Mouse (Mus musculus): ENCODE results near the gene Frmd8. TPM values are rescaled to one million over a fixed set of nuclear protein-coding genes. Genes with fewer than 3 reads are reported as not detected.

Frmd8 gene
- polyA plus RNA-seq, 1 experiment from 2014 or later: 20.6 TPM

- H3K27me3 ChIP-seq (replicated peaks; ENCODE audit: control insufficient read depth, insufficient read depth, low read length): no peaks in the 10 kb centered on the region
- no peak for DNase-seq (ENCODE audit: low spot score)
- H3K4me1 ChIP-seq (ENCODE audit: control insufficient read depth, insufficient read depth, low read length): peaks cover 10% of the 10 kb centered on the region; the same call in 1 of the 2 replicates
- H3K27ac ChIP-seq (replicated peaks; ENCODE audit: low read depth, low read length): no peak overlapping the region
- H3K4me2 ChIP-seq (ENCODE audit: low read depth, low read length): no peak overlapping the region
- no peak overlapping the region for H3K9ac ChIP-seq (ENCODE audit: low read depth, low read length)
- no peaks in the 10 kb centered on the region for H3K9me3 ChIP-seq (ENCODE audit: control insufficient read depth, low read length)
- no peaks in the 10 kb centered on the region for H3K36me3 ChIP-seq (ENCODE audit: control insufficient read depth, insufficient read depth, low read length)
- no peak overlapping the region for H3K4me3 ChIP-seq (ENCODE audit: low read depth, low read length)
- WGBS: 61% methylated on average over 7 of the region's 7 CpGs
- ATAC-seq (ENCODE audit: low read depth): no peak
Observed at GRCm38 (mm10) chr19:5878362-5878722, 3.3 kb upstream of the Frmd8 start.

GRCm38 (mm10) chr19:5877618-5878361, 2.7 kb upstream of the Frmd8 start, which contains the start of gene Slc25a45:
Gene Slc25a45, plus strand, starts transcription at chr19:5877808.
- H3K4me2 ChIP-seq (ENCODE audit: low read depth, low read length): peak within 1 kb of the TSS; percentile 8; the same call in 1 of the 2 replicates
- H3K9ac ChIP-seq (ENCODE audit: low read depth, low read length): no peak within 1 kb of the TSS
- H3K9me3 ChIP-seq (ENCODE audit: control insufficient read depth, low read length): no peaks in the 10 kb centered on the region
- peak within 1 kb of the TSS; percentile 52 for H3K27ac ChIP-seq (replicated peaks; ENCODE audit: low read depth, low read length)
- WGBS: 43% methylated on average over 15 of the region's 15 CpGs
- DNase-seq (ENCODE audit: low spot score): peak; percentile 80
- H3K4me1 ChIP-seq (ENCODE audit: control insufficient read depth, insufficient read depth, low read length): peaks cover 10% of the 10 kb centered on the region; the same call in 1 of the 2 replicates
- H3K36me3 ChIP-seq (ENCODE audit: control insufficient read depth, insufficient read depth, low read length): no peaks in the 10 kb centered on the region
- H3K4me3 ChIP-seq (ENCODE audit: low read depth, low read length): no peak within 1 kb of the TSS
- H3K27me3 ChIP-seq (replicated peaks; ENCODE audit: control insufficient read depth, insufficient read depth, low read length): no peaks in the 10 kb centered on the region
- peak; percentile 59 for ATAC-seq (ENCODE audit: low read depth)

- Histone ChIP-seq H3K27me3 (replicated peaks; ENCODE audit: control insufficient read depth, insufficient read depth, low read length) (no peaks in the 10 kb centered on the region), H3K4me1 (ENCODE audit: control insufficient read depth, insufficient read depth, low read length) (peaks cover 20% of the 10 kb centered on the region; the same call in 1 of the 2 replicates), H3K4me3 (ENCODE audit: low read depth, low read length) (peak overlapping the region; percentile 74), H3K4me2 (ENCODE audit: low read depth, low read length) (peak overlapping the region; percentile 92), H3K9me3 (ENCODE audit: control insufficient read depth, low read length) (no peaks in the 10 kb centered on the region), H3K9ac (ENCODE audit: low read depth, low read length) (peak overlapping the region; percentile 77), H3K27ac (replicated peaks; ENCODE audit: low read depth, low read length) (no peak overlapping the region), H3K36me3 (ENCODE audit: control insufficient read depth, insufficient read depth, low read length) (0 out of 2 replicates have a peak, but pooled peaks cover 4% of the 10 kb centered on the region)
- 9% methylated on average over 13 of the region's 13 CpGs for WGBS
- no peak for ATAC-seq (ENCODE audit: low read depth)
- no peak for DNase-seq (ENCODE audit: low spot score)
Observed at GRCm38 (mm10) chr19:5874391-5874968, 594 bp downstream of the Frmd8 start.

- H3K4me1 ChIP-seq (ENCODE audit: control insufficient read depth, insufficient read depth, low read length): peaks cover 20% of the 10 kb centered on the region; the same call in 1 of the 2 replicates
- no peaks in the 10 kb centered on the region for H3K9me3 ChIP-seq (ENCODE audit: control insufficient read depth, low read length)
- 86% methylated on average over 19 of the region's 19 CpGs for WGBS
- no peak overlapping the region for H3K9ac ChIP-seq (ENCODE audit: low read depth, low read length)
- H3K36me3 ChIP-seq (ENCODE audit: control insufficient read depth, insufficient read depth, low read length): peaks cover 16% of the 10 kb centered on the region; the same call in 1 of the 2 replicates
- ATAC-seq (ENCODE audit: low read depth) (no peak), DNase-seq (ENCODE audit: low spot score) (no peak)
- no peak overlapping the region for H3K4me3 ChIP-seq (ENCODE audit: low read depth, low read length)
- H3K4me2 ChIP-seq (ENCODE audit: low read depth, low read length): no peak overlapping the region
- H3K27ac ChIP-seq (replicated peaks; ENCODE audit: low read depth, low read length): no peak overlapping the region
- H3K27me3 ChIP-seq (replicated peaks; ENCODE audit: control insufficient read depth, insufficient read depth, low read length): no peaks in the 10 kb centered on the region
Observed at GRCm38 (mm10) chr19:5872931-5873556, 2.0 kb downstream of the Frmd8 start.

GRCm38 (mm10) chr19:5872528-5872927, 2.5 kb downstream of the Frmd8 start:
- no peak for DNase-seq (ENCODE audit: low spot score)
- no peak overlapping the region for H3K9ac ChIP-seq (ENCODE audit: low read depth, low read length)

GRCm38 (mm10) chr19:5871683-5872082, 3.4 kb downstream of the Frmd8 start:
- H3K4me2 ChIP-seq (ENCODE audit: low read depth, low read length): peak overlapping the region; percentile 38; the same call in 1 of the 2 replicates
- ATAC-seq (ENCODE audit: low read depth) (no peak), DNase-seq (ENCODE audit: low spot score) (no peak)
- H3K9me3 ChIP-seq (ENCODE audit: control insufficient read depth, low read length): no peaks in the 10 kb centered on the region
- peaks cover 30% of the 10 kb centered on the region; the same call in 1 of the 2 replicates for H3K36me3 ChIP-seq (ENCODE audit: control insufficient read depth, insufficient read depth, low read length)
- H3K4me1 ChIP-seq (ENCODE audit: control insufficient read depth, insufficient read depth, low read length): peaks cover 20% of the 10 kb centered on the region; the same call in 1 of the 2 replicates
- H3K27ac ChIP-seq (replicated peaks; ENCODE audit: low read depth, low read length): peak overlapping the region; percentile 75
- peak overlapping the region; percentile 54; the same call in 1 of the 2 replicates for H3K9ac ChIP-seq (ENCODE audit: low read depth, low read length)
- no peaks in the 10 kb centered on the region for H3K27me3 ChIP-seq (replicated peaks; ENCODE audit: control insufficient read depth, insufficient read depth, low read length)
- 50% methylated on average over 4 of the region's 6 CpGs for WGBS
- no peak overlapping the region for H3K4me3 ChIP-seq (ENCODE audit: low read depth, low read length)

More at GRCm38 (mm10) chr19:5872528-5872927, 2.5 kb downstream of the Frmd8 start:
- Histone ChIP-seq H3K36me3 (ENCODE audit: control insufficient read depth, insufficient read depth, low read length) (peaks cover 21% of the 10 kb centered on the region; the same call in 1 of the 2 replicates), H3K27me3 (replicated peaks; ENCODE audit: control insufficient read depth, insufficient read depth, low read length) (no peaks in the 10 kb centered on the region), H3K4me2 (ENCODE audit: low read depth, low read length) (no peak overlapping the region), H3K4me3 (ENCODE audit: low read depth, low read length) (no peak overlapping the region), H3K4me1 (ENCODE audit: control insufficient read depth, insufficient read depth, low read length) (peaks cover 20% of the 10 kb centered on the region; the same call in 1 of the 2 replicates), H3K9me3 (ENCODE audit: control insufficient read depth, low read length) (no peaks in the 10 kb centered on the region), H3K27ac (replicated peaks; ENCODE audit: low read depth, low read length) (no peak overlapping the region)
- no peak for ATAC-seq (ENCODE audit: low read depth)
- 93% methylated on average over 4 of the region's 4 CpGs for WGBS

- H3K9me3 ChIP-seq (ENCODE audit: control insufficient read depth, low read length): no peaks in the 10 kb centered on the region
- H3K4me2 ChIP-seq (ENCODE audit: low read depth, low read length): peak overlapping the region; percentile 38
- peaks cover 33% of the 10 kb centered on the region; the same call in 1 of the 2 replicates for H3K36me3 ChIP-seq (ENCODE audit: control insufficient read depth, insufficient read depth, low read length)
- 6% methylated on average over 3 of the region's 7 CpGs for WGBS
- no peak overlapping the region for H3K4me3 ChIP-seq (ENCODE audit: low read depth, low read length)
- peak overlapping the region; percentile 75 for H3K27ac ChIP-seq (replicated peaks; ENCODE audit: low read depth, low read length)
- H3K9ac ChIP-seq (ENCODE audit: low read depth, low read length): peak overlapping the region; percentile 54
- ATAC-seq (ENCODE audit: low read depth): peak; percentile 50
- DNase-seq (ENCODE audit: low spot score): peak; percentile 74
- H3K27me3 ChIP-seq (replicated peaks; ENCODE audit: control insufficient read depth, insufficient read depth, low read length): no peaks in the 10 kb centered on the region
- H3K4me1 ChIP-seq (ENCODE audit: control insufficient read depth, insufficient read depth, low read length): peaks cover 20% of the 10 kb centered on the region; the same call in 1 of the 2 replicates
Observed at GRCm38 (mm10) chr19:5871273-5871672, 3.8 kb downstream of the Frmd8 start.

- ATAC-seq (ENCODE audit: low read depth) (no peak), DNase-seq (ENCODE audit: low spot score) (no peak)
- WGBS: 87% methylated on average over 6 of the region's 6 CpGs
- peaks cover 10% of the 10 kb centered on the region; the same call in 1 of the 2 replicates for H3K4me1 ChIP-seq (ENCODE audit: control insufficient read depth, insufficient read depth, low read length)
- no peak overlapping the region for H3K4me2 ChIP-seq (ENCODE audit: low read depth, low read length)
- no peaks in the 10 kb centered on the region for H3K9me3 ChIP-seq (ENCODE audit: control insufficient read depth, low read length)
- peaks cover 64% of the 10 kb centered on the region for H3K36me3 ChIP-seq (ENCODE audit: control insufficient read depth, insufficient read depth, low read length)
- H3K27me3 ChIP-seq (replicated peaks; ENCODE audit: control insufficient read depth, insufficient read depth, low read length): no peaks in the 10 kb centered on the region
- H3K27ac ChIP-seq (replicated peaks; ENCODE audit: low read depth, low read length): no peak overlapping the region
- no peak overlapping the region for H3K4me3 ChIP-seq (ENCODE audit: low read depth, low read length)
- no peak overlapping the region for H3K9ac ChIP-seq (ENCODE audit: low read depth, low read length)
Observed at GRCm38 (mm10) chr19:5868096-5868495, 7.0 kb downstream of the Frmd8 start.

All from embryonic facial prominence, embryonic 14.5 days (tissue).